Mouse (Mus musculus) E14TG2a.4 (cell line): ENCODE data around the gene Ogfod1.
"Not testable (repeated sequence)": the region's sequence is repeated elsewhere in the genome, so short reads cannot be mapped to it uniquely, and the experiment has no call there.

Source experiments
- H3K27me3 ChIP-seq: 2 replicates; pipeline ENCODE4 v1.6.1; 2014; ENCODE audit warnings: low read length, control low read depth; ENCODE audit not compliant: insufficient read depth
- H3K36me3 ChIP-seq: 2 replicates; pipeline ENCODE4 v1.6.1; 2014; ENCODE audit warnings: low read length, control low read depth; ENCODE audit not compliant: insufficient read depth
- H3K4me1 ChIP-seq: replicated peaks from 2 replicates; pipeline ENCODE4 v1.6.1; 2014; ENCODE audit warnings: low read depth, low read length, control low read depth
- H3K4me3 ChIP-seq: replicated peaks from 2 replicates; pipeline ENCODE4 v1.5.1; 2014; ENCODE audit warnings: mild to moderate bottlenecking, low read length
- H3K9me3 ChIP-seq: 2 replicates; pipeline ENCODE4 v1.6.1; 2014; ENCODE audit warnings: low read length, control low read depth
- CTCF ChIP-seq: conservative IDR thresholded peaks from 2 replicates; pipeline ENCODE4 v1.5.1; 2014; ENCODE audit warnings: low read length
- NANOG ChIP-seq: IDR thresholded peaks from 2 replicates; pipeline ENCODE4 v1.6.1; 2014; ENCODE audit warnings: borderline replicate concordance, low read length, mixed read lengths
- POU5F1 ChIP-seq: IDR thresholded peaks from 2 replicates; pipeline ENCODE4 v1.6.1; 2014; ENCODE audit warnings: low read length, borderline replicate concordance

Ogfod1 gene

GRCm38 (mm10) chr8:94012013-94012951 is 24.7 kb upstream of the Ogfod1 start, which contains the start of gene Amfr:
TSS of gene Amfr (minus strand) at chr8:94012842.
- Histone ChIP-seq H3K4me1 (peaks cover 39% of the 10 kb centered on the region), H3K9me3 (no peaks in the 10 kb centered on the region), H3K4me3 (peak within 1 kb of the TSS; percentile 86), H3K36me3 (peaks cover 12% of the 10 kb centered on the region), H3K27me3 (peaks cover 36% of the 10 kb centered on the region)
- TF ChIP-seq NANOG (no peak), CTCF (no peak), POU5F1 (no peak)

DNA sequence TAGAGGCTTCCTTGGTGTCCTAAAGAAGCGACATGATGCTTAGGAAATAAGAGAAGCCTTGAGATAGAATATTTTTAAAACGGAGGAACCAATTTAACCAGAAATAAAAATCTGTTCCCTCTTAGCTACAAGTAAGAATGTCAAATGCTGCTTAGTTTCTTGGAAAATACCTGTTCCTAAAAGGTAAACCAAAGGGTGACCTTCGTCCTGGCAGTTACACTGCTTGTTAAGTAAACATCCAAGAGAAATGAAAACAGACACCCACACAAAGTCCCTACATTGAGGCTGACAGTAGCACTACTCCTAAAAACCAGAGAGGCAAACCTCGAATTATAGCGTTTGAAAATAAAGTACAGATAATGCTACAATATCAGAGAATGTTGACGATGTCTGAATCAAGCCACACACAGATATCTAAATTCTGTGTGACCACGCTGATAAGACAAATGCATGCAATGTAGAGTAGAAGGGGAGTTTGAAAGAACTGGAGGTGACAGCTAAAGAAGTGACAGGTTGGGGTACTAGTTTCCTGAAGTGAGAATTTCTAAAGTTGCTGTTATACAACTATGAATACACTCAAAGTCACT is 23.9 kb upstream of the Ogfod1 start:
- TF ChIP-seq CTCF (no peak), POU5F1 (no peak), NANOG (no peak)
- peaks cover 12% of the 10 kb centered on the region for H3K36me3 ChIP-seq

DNA sequence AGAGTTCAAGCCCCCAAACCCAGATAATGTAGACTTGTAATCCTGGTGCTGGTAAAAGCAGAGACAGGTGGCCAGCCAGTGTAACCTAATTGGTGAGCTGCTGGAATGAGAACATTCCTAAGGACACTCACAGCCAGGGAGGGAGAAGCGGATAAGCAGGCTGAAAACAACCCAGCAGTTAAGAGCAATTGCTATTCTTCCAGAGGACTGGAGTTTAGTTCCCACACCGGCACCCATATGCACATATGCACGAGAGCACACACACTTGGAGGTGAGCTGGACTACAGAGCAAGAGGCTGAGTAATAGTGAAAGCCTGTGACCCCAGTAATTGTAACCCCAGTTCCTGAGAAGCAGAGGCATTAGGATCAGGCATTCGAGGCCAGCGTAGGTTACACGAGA is 13.1 kb upstream of the Ogfod1 start:
- TF ChIP-seq NANOG (no peak), CTCF (no peak), POU5F1 (no peak)

More for the DNA sequence above, 23.9 kb upstream of the Ogfod1 start:
- H3K4me1 ChIP-seq = peaks cover 37% of the 10 kb centered on the region
- H3K9me3 ChIP-seq = no peaks in the 10 kb centered on the region
- H3K27me3 ChIP-seq = peaks cover 36% of the 10 kb centered on the region
- peak overlapping the region; percentile 86 for H3K4me3 ChIP-seq

GRCm38 (mm10) chr8:94029701-94030100 is 7.3 kb upstream of the Ogfod1 start:
- Histone ChIP-seq H3K4me3 (no peak overlapping the region), H3K4me1 (peaks cover 30% of the 10 kb centered on the region), H3K9me3 (no peaks in the 10 kb centered on the region), H3K36me3 (peaks cover 77% of the 10 kb centered on the region), H3K27me3 (no peaks in the 10 kb centered on the region)
- TF ChIP-seq POU5F1 (no peak), CTCF (no peak), NANOG (no peak)

More for the DNA sequence above, 13.1 kb upstream of the Ogfod1 start:
- Histone ChIP-seq H3K4me3 (no peak overlapping the region), H3K36me3 (peaks cover 90% of the 10 kb centered on the region), H3K4me1 (no peaks in the 10 kb centered on the region), H3K27me3 (no peaks in the 10 kb centered on the region), H3K9me3 (no peaks in the 10 kb centered on the region)

GRCm38 (mm10) chr8:94033601-94034000 is 3.4 kb upstream of the Ogfod1 start:
- Histone ChIP-seq H3K9me3 (no peaks in the 10 kb centered on the region), H3K4me3 (peak overlapping the region; percentile 13)
- TF ChIP-seq CTCF (no peak), NANOG (0 out of 2 replicates have a peak, but pooled peaks have one; percentile 14), POU5F1 (no peak)

GRCm38 (mm10) chr8:94035200-94035599 is 1.8 kb upstream of the Ogfod1 start:
- peak overlapping the region; percentile 91 for H3K4me3 ChIP-seq
- H3K9me3 ChIP-seq = no peaks in the 10 kb centered on the region
- peaks cover 53% of the 10 kb centered on the region for H3K4me1 ChIP-seq
- TF ChIP-seq NANOG = no peak
- no peak for TF ChIP-seq CTCF
- TF ChIP-seq POU5F1 = no peak
- H3K36me3 ChIP-seq = peaks cover 42% of the 10 kb centered on the region
- H3K27me3 ChIP-seq = no peaks in the 10 kb centered on the region

More at GRCm38 (mm10) chr8:94033601-94034000, 3.4 kb upstream of the Ogfod1 start:
- H3K27me3 ChIP-seq = no peaks in the 10 kb centered on the region
- H3K36me3 ChIP-seq = peaks cover 44% of the 10 kb centered on the region
- H3K4me1 ChIP-seq = peaks cover 53% of the 10 kb centered on the region

- not testable (repeated sequence) for H3K27me3 ChIP-seq, H3K9me3 ChIP-seq
- peaks cover 53% of the 10 kb centered on the region for H3K4me1 ChIP-seq
- peaks cover 35% of the 10 kb centered on the region for H3K36me3 ChIP-seq
- H3K4me3 ChIP-seq = peak overlapping the region; percentile 91
Observed at GRCm38 (mm10) chr8:94036541-94036940, 457 bp upstream of the Ogfod1 start.

GRCm38 (mm10) chr8:94037806-94038205 is 808 bp downstream of the Ogfod1 start:
- no peaks in the 10 kb centered on the region for H3K27me3 ChIP-seq
- peaks cover 42% of the 10 kb centered on the region for H3K4me1 ChIP-seq
- TF ChIP-seq POU5F1 = no peak
- no peak for TF ChIP-seq NANOG
- TF ChIP-seq CTCF = no peak
- peak overlapping the region; percentile 91 for H3K4me3 ChIP-seq
- no peaks in the 10 kb centered on the region for H3K9me3 ChIP-seq
- H3K36me3 ChIP-seq = peaks cover 25% of the 10 kb centered on the region

- peaks cover 21% of the 10 kb centered on the region for H3K36me3 ChIP-seq
- H3K4me3 ChIP-seq = no peak overlapping the region
- TF ChIP-seq CTCF = no peak
- H3K9me3 ChIP-seq = no peaks in the 10 kb centered on the region
- H3K27me3 ChIP-seq = no peaks in the 10 kb centered on the region
- H3K4me1 ChIP-seq = no peaks in the 10 kb centered on the region
Observed at GRCm38 (mm10) chr8:94047845-94048244, 10.8 kb downstream of the Ogfod1 start.
